Mouse (Mus musculus): ENCODE measurements around the gene Sod1.

GRCm38 (mm10) chr16:90210717-90211116, 9.8 kb upstream of the Sod1 start:
- TF ChIP-seq GATA1 (IDR thresholded peaks at IDR 0.05; ENCODE audit: borderline replicate concordance, low read length) = no peak
- TF ChIP-seq FLI1 (IDR thresholded peaks at IDR 0.05; ENCODE audit: low read length) = no peak

Data from megakaryocyte, embryonic 14.5 days (primary cell).